Mouse (Mus musculus): ENCODE measurements around the gene Gm29094. TPM values are rescaled to one million over a fixed set of nuclear protein-coding genes. Genes with fewer than 3 reads are reported as not detected.
"Not testable (repeated sequence)": the region's sequence is repeated elsewhere in the genome, so short reads cannot be mapped to it uniquely, and the experiment has no call there.

The Gm29094 gene
- not detected for total RNA-seq (2021)
- long read RNA-seq, experiment 1: 0 reads
- long read RNA-seq, experiment 2: 0 reads

- not testable (repeated sequence) for DNase-seq (ENCODE audit: low spot score in 2 of 2)
Observed at GRCm38 (mm10) chr9:89198969-89199416, at the start of gene Gm29094, which contains the start of gene Bcl2a1b. Gene Gm29094, plus strand, starts transcription at chr9:89199379. Gene Bcl2a1b, plus strand, starts transcription at chr9:89199209.

DNA sequence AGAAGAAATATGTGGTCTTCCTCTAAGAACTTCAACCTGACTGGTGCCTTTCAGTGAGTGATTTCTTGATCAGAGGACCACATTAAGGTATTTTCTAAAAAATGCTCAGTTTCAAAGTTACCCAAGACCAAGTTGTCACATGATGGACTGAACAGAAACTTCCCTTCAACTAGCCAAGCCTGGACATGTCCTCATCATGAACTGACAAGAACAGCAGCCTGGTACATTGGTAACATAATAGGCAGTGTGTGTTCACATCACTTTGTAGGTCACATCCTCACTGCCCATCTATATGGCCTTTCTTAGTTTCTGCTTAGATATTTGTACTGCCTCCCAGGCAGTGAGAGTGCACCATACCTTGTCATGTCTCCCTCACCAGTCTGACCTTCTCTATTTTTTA lies 26.6 kb upstream of the Gm29094 start:
- not testable (repeated sequence) for DNase-seq (ENCODE audit: low spot score in 2 of 2)

DNA sequence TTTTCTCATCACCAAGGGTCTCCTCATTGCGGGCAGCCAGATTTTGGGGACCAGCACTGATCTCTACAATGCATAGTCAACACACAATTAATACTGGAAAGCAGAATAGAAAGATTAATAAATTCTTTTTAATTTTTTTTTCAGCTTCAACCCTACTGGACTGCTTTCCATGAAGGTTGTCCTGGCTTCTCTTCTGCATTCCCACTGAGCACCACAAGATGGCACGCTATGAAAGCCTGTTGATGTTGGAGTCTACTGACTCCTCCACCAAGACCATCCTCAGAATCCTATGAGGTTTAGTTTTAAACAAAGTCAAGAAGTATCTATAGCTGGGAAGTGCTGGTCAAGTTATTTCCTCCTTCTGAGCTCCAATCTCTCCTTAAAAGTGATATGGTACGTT lies 20.3 kb upstream of the Gm29094 start:
- peak; percentile 69 to 79 for DNase-seq (ENCODE audit: low spot score in 2 of 2)

GRCm38 (mm10) chr9:89179469-89179868 lies 19.7 kb upstream of the Gm29094 start:
- not testable (repeated sequence) for DNase-seq (ENCODE audit: low spot score in 2 of 2)

DNA sequence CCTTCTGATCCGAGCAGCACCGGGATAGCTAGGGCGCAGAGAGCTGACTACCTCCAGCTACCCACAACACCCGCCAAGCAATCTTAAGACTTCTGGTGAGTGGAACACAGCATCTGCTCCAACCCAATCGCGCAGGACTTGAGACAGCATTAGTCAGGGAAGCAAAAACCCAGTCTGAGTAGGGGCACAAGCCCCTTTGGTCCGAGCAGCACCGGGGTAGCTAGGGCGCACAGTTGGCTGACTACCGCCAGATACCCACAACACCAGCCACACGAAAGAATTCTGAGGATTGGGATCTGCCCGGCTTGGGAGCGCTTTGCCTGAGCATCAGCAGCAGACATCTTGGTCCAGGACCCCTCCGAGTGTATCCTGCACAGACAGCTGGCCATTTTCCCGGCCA lies 12.2 kb upstream of the Gm29094 start:
- not testable (repeated sequence) for DNase-seq (ENCODE audit: low spot score in 2 of 2)

GRCm38 (mm10) chr9:89195483-89195882 lies 3.7 kb upstream of the Gm29094 start:
- not testable (repeated sequence) for DNase-seq (ENCODE audit: low spot score in 2 of 2)

DNA sequence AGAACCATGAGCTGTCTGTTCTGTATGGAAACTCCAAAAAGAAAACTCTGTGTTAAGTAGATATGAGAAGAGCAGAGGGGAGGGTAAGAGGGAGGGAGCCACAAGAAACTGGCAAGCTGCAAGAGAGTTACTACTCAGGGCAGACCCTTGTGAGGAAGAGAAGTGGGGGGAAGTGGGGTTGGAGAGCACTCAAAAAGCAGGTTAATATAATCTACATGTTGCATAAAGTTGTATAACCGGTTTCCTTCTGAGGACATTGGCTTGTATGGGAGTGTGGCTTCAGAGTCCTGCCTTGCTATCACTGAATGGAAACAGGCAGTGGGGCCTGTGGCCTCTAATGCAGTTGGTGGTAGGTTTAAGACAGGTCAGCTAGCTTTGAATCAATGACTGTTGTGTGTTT lies 1.7 kb upstream of the Gm29094 start:
- not testable (repeated sequence) for DNase-seq (ENCODE audit: low spot score in 2 of 2)

GRCm38 (mm10) chr9:89198349-89198748 lies 830 bp upstream of the Gm29094 start:
- not testable (repeated sequence) for DNase-seq (ENCODE audit: low spot score in 2 of 2)

- not testable (repeated sequence) for DNase-seq (ENCODE audit: low spot score in 2 of 2)
Observed at GRCm38 (mm10) chr9:89202256-89202655, 3.1 kb downstream of the Gm29094 start.

- not testable (repeated sequence) for DNase-seq (ENCODE audit: low spot score in 2 of 2)
Observed at GRCm38 (mm10) chr9:89208939-89209338, 9.8 kb downstream of the Gm29094 start.

- DNase-seq (ENCODE audit: low spot score in 2 of 2): not testable (repeated sequence)
Observed at GRCm38 (mm10) chr9:89210353-89211064, 11.3 kb downstream of the Gm29094 start, which contains the start of gene Mthfs. Gene Mthfs, plus strand, starts transcription at chr9:89210676.

DNA sequence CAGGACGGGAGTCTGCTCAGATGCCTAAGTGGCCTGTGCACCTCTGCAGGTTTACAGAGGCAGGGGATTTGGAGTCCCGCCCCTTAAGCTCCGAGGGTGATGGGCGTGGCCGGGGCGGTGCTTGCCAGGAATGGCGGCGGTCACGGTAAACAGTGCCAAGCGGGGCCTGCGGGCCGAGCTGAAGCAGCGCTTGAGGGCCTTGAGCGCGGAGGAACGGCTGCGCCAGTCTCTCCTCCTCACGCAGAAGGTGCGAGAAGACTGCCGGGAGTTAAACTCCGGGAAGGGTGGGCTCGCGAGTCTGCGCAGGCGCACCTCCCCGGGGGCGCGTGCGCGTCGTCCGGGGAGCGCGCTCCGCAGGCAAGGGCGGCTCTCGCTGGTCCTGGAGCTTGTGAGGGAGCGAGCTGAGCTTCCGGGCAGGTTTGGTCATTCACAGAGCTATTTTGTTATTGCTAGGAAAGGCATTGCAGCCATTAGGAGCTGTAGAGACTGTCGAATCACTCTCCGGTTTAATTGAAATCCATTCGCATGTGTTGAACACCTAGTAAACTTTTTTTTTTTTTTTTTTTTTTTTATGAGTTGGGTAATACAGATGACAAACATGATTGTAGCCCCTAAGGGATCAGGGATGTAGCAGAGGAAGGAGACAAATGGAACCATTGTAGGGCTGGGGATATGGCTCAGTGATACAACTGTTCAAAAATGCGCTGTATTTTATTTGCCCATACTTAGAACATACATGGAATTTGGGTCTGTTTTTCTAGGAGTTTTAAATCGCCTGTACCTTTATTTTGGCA lies 12.1 kb downstream of the Gm29094 start:
- peak; percentile 77 to 91 for DNase-seq (ENCODE audit: low spot score in 2 of 2)

DNA sequence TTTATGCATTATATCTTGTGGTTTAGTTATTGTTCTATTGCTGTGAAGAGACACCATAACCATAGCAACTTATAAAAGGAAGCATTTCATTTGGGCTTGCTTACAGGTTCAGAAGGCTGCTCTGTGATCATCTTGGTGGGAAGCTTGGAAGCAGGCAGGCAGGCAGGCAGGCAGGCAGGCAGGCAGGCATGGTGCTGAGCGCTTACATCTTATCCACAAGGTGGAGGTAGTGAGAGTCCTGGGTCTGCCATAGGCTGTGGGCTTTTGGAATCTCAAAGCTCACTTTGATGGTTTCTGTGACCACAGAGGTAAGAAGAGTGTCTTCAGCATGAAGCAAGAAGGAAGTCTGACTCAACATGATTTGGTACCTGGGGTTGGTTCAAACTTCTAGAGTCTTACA lies 13.2 kb downstream of the Gm29094 start:
- DNase-seq (ENCODE audit: low spot score in 2 of 2): not testable (repeated sequence)

DNA sequence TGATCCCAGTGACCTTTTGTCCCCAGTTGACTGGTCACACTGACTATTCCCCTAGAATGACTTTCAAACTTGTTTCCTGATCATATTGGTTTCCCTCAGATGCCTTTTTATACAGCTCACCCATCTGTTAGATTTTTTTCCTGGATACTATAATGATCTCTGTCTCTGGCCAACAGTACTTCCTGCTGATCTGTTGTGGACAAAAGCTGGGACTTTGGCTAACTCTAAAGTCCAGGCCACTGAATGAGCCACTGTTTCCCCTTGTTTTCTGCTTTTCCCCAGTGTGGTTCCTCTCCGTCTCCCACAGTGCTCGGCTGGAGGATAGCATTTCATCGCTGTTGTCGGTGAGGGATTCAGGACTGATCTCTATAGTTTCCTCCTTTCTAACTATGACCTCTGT lies 19.0 kb downstream of the Gm29094 start:
- not testable (repeated sequence) for DNase-seq (ENCODE audit: low spot score in 2 of 2)

- DNase-seq (ENCODE audit: low spot score in 2 of 2): not testable (repeated sequence)
Observed at GRCm38 (mm10) chr9:89219668-89220067, 20.5 kb downstream of the Gm29094 start.

DNA sequence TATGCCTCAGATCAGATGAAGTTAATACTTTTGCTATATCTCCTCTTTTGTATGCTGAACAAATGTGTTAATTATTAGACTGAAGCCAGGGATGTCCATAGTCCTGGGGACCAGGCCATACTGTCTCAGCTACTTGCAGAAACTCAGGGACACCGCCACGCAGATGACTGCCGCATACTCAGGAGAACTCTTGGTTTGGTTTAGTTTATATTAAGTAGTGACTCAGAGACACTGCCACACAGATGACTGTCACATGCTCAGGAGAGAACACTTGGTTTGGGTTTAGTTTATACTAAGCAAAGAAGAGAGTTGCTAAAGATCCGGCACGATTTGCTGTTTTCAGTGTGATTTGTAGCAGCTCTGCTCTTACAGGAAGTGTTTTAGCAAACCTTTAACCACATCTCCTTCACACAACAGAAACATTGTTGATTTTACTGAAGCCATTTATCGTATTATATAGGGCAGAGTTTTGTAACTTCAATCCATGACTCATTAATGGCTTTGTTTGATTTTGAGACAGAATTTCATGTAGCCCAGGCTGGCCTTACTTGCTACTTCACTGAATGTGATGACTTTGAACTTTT lies 21.6 kb downstream of the Gm29094 start:
- DNase-seq (ENCODE audit: low spot score in 2 of 2): not testable (repeated sequence)

DNA sequence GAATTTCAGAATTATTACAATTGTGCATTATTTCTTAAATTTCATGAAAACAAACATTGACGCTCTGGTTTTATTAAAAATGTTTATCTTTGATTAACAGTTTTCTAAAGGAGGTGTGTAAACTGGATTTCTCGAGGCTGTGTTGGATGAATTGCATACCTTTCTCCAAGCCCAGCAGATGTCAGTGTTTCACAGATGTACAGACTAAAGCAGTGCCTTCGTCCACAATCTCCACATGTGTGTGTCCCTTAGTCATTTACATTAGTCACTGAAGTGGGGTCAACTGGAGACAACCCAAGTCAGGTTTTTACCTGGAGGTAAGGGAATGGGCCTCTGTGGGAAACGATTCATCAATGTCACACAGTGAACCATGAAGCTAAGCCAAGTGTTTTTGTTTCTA lies 26.9 kb downstream of the Gm29094 start:
- no peak for DNase-seq (ENCODE audit: low spot score in 2 of 2)

GRCm38 (mm10) chr9:89228122-89228521 lies 28.9 kb downstream of the Gm29094 start:
- no peak for DNase-seq (ENCODE audit: low spot score in 2 of 2)

GRCm38 (mm10) chr9:89230897-89231497 lies 31.8 kb downstream of the Gm29094 start:
- peak in 1 of 2 experiments; percentile 26 for DNase-seq (ENCODE audit: low spot score in 2 of 2)

DNA sequence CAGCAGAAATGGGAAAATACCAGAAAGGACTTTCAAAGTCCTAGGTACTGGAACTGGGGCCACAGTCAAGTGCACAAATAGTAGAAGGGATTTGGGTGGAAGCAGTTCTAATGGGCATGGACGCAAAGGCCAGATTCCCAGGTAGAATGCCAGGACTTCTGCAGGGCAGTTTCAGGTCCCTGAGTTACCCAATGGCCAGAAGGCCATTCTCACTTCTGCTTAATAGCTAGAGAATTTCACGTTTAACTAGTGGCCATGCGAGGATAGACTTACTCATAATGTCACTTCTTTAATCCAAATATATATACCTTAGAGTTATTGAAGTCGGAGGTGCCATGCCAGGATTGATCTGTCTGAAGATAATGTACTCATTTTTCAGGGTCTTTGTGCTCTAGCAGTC lies 38.0 kb downstream of the Gm29094 start:
- not testable (repeated sequence) for DNase-seq (ENCODE audit: low spot score in 2 of 2)

DNA sequence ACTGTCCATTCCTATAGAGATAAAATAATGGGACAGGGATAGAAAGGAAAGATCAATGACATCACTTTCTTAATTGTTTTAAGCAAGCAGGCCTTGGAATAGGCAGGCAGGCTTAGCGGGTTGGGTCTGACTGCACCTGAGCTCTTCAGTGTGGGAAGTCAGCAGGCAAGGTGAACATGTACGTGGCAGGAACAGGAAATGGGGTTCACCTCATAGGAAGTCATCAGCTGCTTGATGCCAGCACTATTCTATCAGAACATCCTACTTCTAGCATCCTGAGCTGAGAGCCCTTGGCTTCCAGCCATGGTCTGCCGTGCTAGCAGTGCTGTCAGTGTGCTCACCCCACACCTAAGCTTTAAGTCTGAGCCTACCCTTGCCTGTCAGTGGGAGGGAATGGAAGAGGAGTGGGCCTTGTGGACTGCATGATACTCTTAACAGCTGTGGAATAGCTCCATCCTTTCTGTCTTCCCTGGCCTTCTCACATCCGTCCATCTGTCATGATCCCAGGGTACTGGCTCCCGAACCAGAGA lies 39.9 kb downstream of the Gm29094 start:
- not testable (repeated sequence) for DNase-seq (ENCODE audit: low spot score in 2 of 2)

Data from adrenal gland, adult 18-20 months (tissue).